Mouse (Mus musculus) Patski (cell line): ENCODE data around the gene Slc2a4. TPM values are rescaled to one million over a fixed set of nuclear protein-coding genes. Genes with fewer than 3 reads are reported as not detected.

ENCODE experiments used
- ATAC-seq: fragments of 100-300 bp; one replicate; pipeline ENCODE4 v1.8.0; 2021
- CTCF ChIA-PET: fragments of 350-600 bp; sonication (Branson Sonifier 250); formaldehyde crosslinking; loops from one replicate; lab custom pipeline; 2022; ENCODE audit warnings: inconsistent platforms; lab: Charles Lee
- POLR2A ChIA-PET: fragments of 350-600 bp; sonication (Branson Sonifier 250); formaldehyde crosslinking; loops from one replicate; lab custom pipeline; 2022; ENCODE audit warnings: antibody characterized with exemption, inconsistent platforms; lab: Charles Lee
- DNase-seq: peaks from one replicate; pipeline ENCODE4 v3.0.0-alpha.2; 2011; ENCODE audit warnings: low read depth, low spot score
- H3K27me3 ChIP-seq: fragments of 371-371 bp; one replicate; pipeline ENCODE4 v1.5.1; 2021
- CTCF ChIP-seq: fragments of 100-300 bp; IDR thresholded peaks from one replicate; pipeline ENCODE4 v1.5.1; 2021
- in situ Hi-C: fragments of 300-500 bp; cut with MboI; formaldehyde crosslinking; loops from 3 replicates; pipeline ENCODE4 v1.11.1; 2018; ENCODE audit warnings: low pct_unique_long_range_greater_than_20kb, mixed read lengths
- polyA plus RNA-seq: library from polyadenylated mRNA; unstranded; gene quantifications from one replicate; pipeline ENCODE4 v1.2.3, GENCODE M21; 2021

Gene Slc2a4
- polyA plus RNA-seq, 1 experiment from 2014 or later: 0.13 TPM

- POLR2A ChIA-PET: interaction anchor here (0.6 to 2.8 kb wide), 6 partner anchors 16 to 863 kb away, joined by 3 to 16 read pairs (median 6); partner anchors contain the start of genes Kctd11 and Phf23
- CTCF ChIA-PET: interaction anchor here (1.6 to 2.7 kb wide), 4 partner anchors 12 to 49 kb away, joined by 3 to 19 read pairs (median 7); partner anchors contain the start of gene Kctd11
- in situ Hi-C loops: no loop called here
- DNase-seq (no peak), ATAC-seq (no peak)
- no peak for TF ChIP-seq CTCF
- no peaks in the 10 kb centered on the region for H3K27me3 ChIP-seq
Observed at GRCm38 (mm10) chr11:69899870-69900269, 48.1 kb downstream of the Slc2a4 start.

GRCm38 (mm10) chr11:69895291-69895690 is 52.7 kb downstream of the Slc2a4 start, which contains the start of gene Acap1:
Acap1 (minus strand) TSS chr11:69895539.
- in situ Hi-C loops: no loop called here
- no peaks in the 10 kb centered on the region for H3K27me3 ChIP-seq
- CTCF ChIA-PET: interaction anchor here (0.7 kb wide), 1 partner anchor 12 kb away, joined by 4 read pairs; no protein-coding TSS in a partner anchor
- no peak for TF ChIP-seq CTCF
- DNase-seq (no peak), ATAC-seq (no peak)
- POLR2A ChIA-PET: no interaction called here

GRCm38 (mm10) chr11:69894671-69895070 is 53.3 kb downstream of the Slc2a4 start:
- POLR2A ChIA-PET: no interaction called here
- CTCF ChIA-PET: interaction anchor here (0.7 kb wide), 1 partner anchor 11 kb away, joined by 4 read pairs; no protein-coding TSS in a partner anchor
- DNase-seq (no peak), ATAC-seq (no peak)
- H3K27me3 ChIP-seq: no peaks in the 10 kb centered on the region
- in situ Hi-C loops: no loop called here
- no peak for TF ChIP-seq CTCF

Other genes starting within 250 kb of the Slc2a4 start
- 96.2 TPM for gene Polr2a, start 189.6 kb downstream of the Slc2a4 start, polyA plus RNA-seq
- 0.32 TPM for gene Slc35g3, start 186.2 kb downstream of the Slc2a4 start, polyA plus RNA-seq
- gene Zbtb4, start 182.3 kb downstream of the Slc2a4 start, polyA plus RNA-seq: 36.9 TPM
- gene Chrnb1, start 152.2 kb downstream of the Slc2a4 start, polyA plus RNA-seq: 27.7 TPM
- 0.03 TPM for gene Fgf11, start 146.3 kb downstream of the Slc2a4 start, polyA plus RNA-seq
- gene Tmem102, start 142.6 kb downstream of the Slc2a4 start, polyA plus RNA-seq: 1.1 TPM
- gene Gm39566, start 132.9 kb downstream of the Slc2a4 start, polyA plus RNA-seq: not detected
- not detected for gene Spem2, start 129.7 kb downstream of the Slc2a4 start, polyA plus RNA-seq
- 0.09 TPM for gene Spem1, start 126.0 kb downstream of the Slc2a4 start, polyA plus RNA-seq
- gene Nlgn2, start 110.4 kb downstream of the Slc2a4 start, polyA plus RNA-seq: 35.0 TPM
- 158 TPM for gene Tmem256, start 109.7 kb downstream of the Slc2a4 start, polyA plus RNA-seq
- 82.9 TPM for gene Plscr3, start 101.8 kb downstream of the Slc2a4 start, polyA plus RNA-seq
- gene Tnk1, start 89.5 kb downstream of the Slc2a4 start, polyA plus RNA-seq: not detected
- 0.12 TPM for gene Tmem95, start 70.2 kb downstream of the Slc2a4 start, polyA plus RNA-seq
- gene Kctd11, start 66.8 kb downstream of the Slc2a4 start, polyA plus RNA-seq: 8.4 TPM
- 0.40 TPM for gene Acap1, start 52.6 kb downstream of the Slc2a4 start, polyA plus RNA-seq
- gene 2810408A11Rik, start 47.2 kb downstream of the Slc2a4 start, polyA plus RNA-seq: 3.6 TPM
- gene Neurl4, start 47.1 kb downstream of the Slc2a4 start, polyA plus RNA-seq: 53.3 TPM
- gene Gps2, start 34.3 kb downstream of the Slc2a4 start, polyA plus RNA-seq: 55.6 TPM
- gene Eif5a, start 26.2 kb downstream of the Slc2a4 start, polyA plus RNA-seq: 768 TPM
- gene Ybx2, start 12.4 kb downstream of the Slc2a4 start, polyA plus RNA-seq: 2.4 TPM
- gene Cldn7, start 16.6 kb upstream of the Slc2a4 start, polyA plus RNA-seq: not detected
- 174 TPM for gene Ctdnep1, start 33.0 kb upstream of the Slc2a4 start, polyA plus RNA-seq
- 76.4 TPM for gene Elp5, start 34.3 kb upstream of the Slc2a4 start, polyA plus RNA-seq
- 528 TPM for gene Gabarap, start 43.0 kb upstream of the Slc2a4 start, polyA plus RNA-seq
- gene Phf23, start 47.6 kb upstream of the Slc2a4 start, polyA plus RNA-seq: 76.1 TPM
- 41.6 TPM for gene Dvl2, start 52.4 kb upstream of the Slc2a4 start, polyA plus RNA-seq
- 234 TPM for gene Acadvl, start 67.2 kb upstream of the Slc2a4 start, polyA plus RNA-seq
- 48.1 TPM for gene Dlg4, start 68.8 kb upstream of the Slc2a4 start, polyA plus RNA-seq
- not detected for gene Asgr1, start 105.9 kb upstream of the Slc2a4 start, polyA plus RNA-seq
- not detected for gene Asgr2, start 144.5 kb upstream of the Slc2a4 start, polyA plus RNA-seq
- not detected for gene Mgl2, start 182.1 kb upstream of the Slc2a4 start, polyA plus RNA-seq
- gene Clec10a, start 208.0 kb upstream of the Slc2a4 start, polyA plus RNA-seq: not detected